In the genomic region with DNA sequence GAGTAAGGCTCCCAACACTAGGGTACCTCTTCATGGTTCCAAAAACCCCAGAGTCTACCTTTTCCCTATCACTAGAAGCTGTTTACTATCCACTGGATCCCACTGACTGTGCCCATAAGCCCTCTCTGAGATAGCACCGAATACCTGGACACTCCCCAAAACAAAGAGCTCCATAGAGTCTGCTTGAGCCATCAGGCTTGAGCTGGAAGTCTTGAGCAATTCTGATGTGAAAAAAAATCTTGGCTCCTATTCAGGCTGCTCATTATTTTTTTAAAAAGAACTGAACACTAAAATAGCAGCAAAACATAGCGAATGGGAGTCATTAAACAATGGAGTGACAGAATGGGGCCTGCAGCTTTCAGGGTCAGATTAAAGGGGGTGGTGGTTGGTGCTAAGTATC, we compare ENCODE assay signal across 25 mouse cellular contexts. TPM values are rescaled to one million over a fixed set of nuclear protein-coding genes. Genes with fewer than 3 reads are reported as not detected.
DNase-seq lines count a peak whose midpoint lies in the region; ATAC-seq lines count a peak whose summit lies in the region.
"Had no signal": no experiment of that assay in that cellular context is flagged by ENCODE, and none has a peak within 500 bp of the region (broad histone marks: within the 10 kb centered on the region; RNA-seq: fewer than 3 reads in every experiment).

No protein-coding gene starts in this region.

- H3K4me3 ChIP-seq in heart, embryonic 10.5 days = no peak overlapping the region
- no peak overlapping the region for H3K4me3 ChIP-seq in heart, embryonic 12.5 days
- H3K4me3 ChIP-seq in midbrain, embryonic 11.5 days (ENCODE audit: low read depth, low read length) = no peak overlapping the region
- no peak overlapping the region for H3K4me3 ChIP-seq in midbrain, embryonic 16.5 days (ENCODE audit: low read depth, low read length)
- H3K4me3 ChIP-seq in lung, embryonic 16.5 days (ENCODE audit: low read length) = no peak overlapping the region
- no peak overlapping the region for H3K4me3 ChIP-seq in forebrain, embryonic 13.5 days
- H3K4me3 ChIP-seq: forebrain, embryonic 12.5 days; hindbrain, embryonic 13.5 days; intestine, embryonic 15.5 days; layer of hippocampus, adult 2 months; limb, embryonic 13.5 days; myocyte had no signal

- DNase-seq in heart, embryonic 10.5 days (ENCODE audit: low spot score) = peak; percentile 39
- peak; percentile 41 for DNase-seq in midbrain, embryonic 11.5 days (ENCODE audit: low spot score, missing footprints)
- no peak for DNase-seq in cerebellum, adult 9-10 months
- DNase-seq: adrenal gland, adult 8-10 months; B cell, adult 2 months; cerebellum, adult 11 months; cerebellum, postnatal 14 days; gastrocnemius, postnatal 10 days; heart, postnatal 14 days; kidney, postnatal 10 days; layer of hippocampus, postnatal 36 days; midbrain, embryonic 14.5 days; thymus, adult 2 months had no signal

- WGBS in heart, embryonic 10.5 days = 96% methylated on average over 2 of the region's 2 CpGs
- 92% methylated on average over 2 of the region's 2 CpGs for WGBS in heart, embryonic 12.5 days
- 97% methylated on average over 2 of the region's 2 CpGs for WGBS in midbrain, embryonic 11.5 days
- 97% methylated on average over 2 of the region's 2 CpGs for WGBS in midbrain, embryonic 16.5 days
- 75% methylated on average over 2 of the region's 2 CpGs for WGBS in lung, embryonic 16.5 days
- WGBS in forebrain, embryonic 13.5 days = 90% methylated on average over 2 of the region's 2 CpGs

- H3K4me1 ChIP-seq in heart, embryonic 10.5 days = no peaks in the 10 kb centered on the region
- no peaks in the 10 kb centered on the region for H3K4me1 ChIP-seq in heart, embryonic 12.5 days (replicated peaks)
- no peaks in the 10 kb centered on the region for H3K4me1 ChIP-seq in midbrain, embryonic 11.5 days (ENCODE audit: control insufficient read depth, insufficient read depth, low read length)
- H3K4me1 ChIP-seq in midbrain, embryonic 16.5 days (ENCODE audit: control insufficient read depth, insufficient read depth, low read length) = no peaks in the 10 kb centered on the region
- H3K4me1 ChIP-seq in lung, embryonic 16.5 days (replicated peaks; ENCODE audit: control insufficient read depth, insufficient read depth, low read length) = no peaks in the 10 kb centered on the region
- no peaks in the 10 kb centered on the region for H3K4me1 ChIP-seq in forebrain, embryonic 13.5 days
- H3K4me1 ChIP-seq: forebrain, embryonic 12.5 days; hindbrain, embryonic 13.5 days; intestine, embryonic 15.5 days; limb, embryonic 13.5 days had no signal

- no peaks in the 10 kb centered on the region for H3K9me3 ChIP-seq in heart, embryonic 10.5 days
- H3K9me3 ChIP-seq in heart, embryonic 12.5 days (replicated peaks) = no peaks in the 10 kb centered on the region
- H3K9me3 ChIP-seq in midbrain, embryonic 11.5 days (ENCODE audit: control insufficient read depth, low read length) = no peaks in the 10 kb centered on the region
- no peaks in the 10 kb centered on the region for H3K9me3 ChIP-seq in midbrain, embryonic 16.5 days (replicated peaks; ENCODE audit: control insufficient read depth, low read length, poor library complexity, severe bottlenecking)
- no peaks in the 10 kb centered on the region for H3K9me3 ChIP-seq in lung, embryonic 16.5 days (ENCODE audit: control insufficient read depth, low read length)
- H3K9me3 ChIP-seq in forebrain, embryonic 13.5 days (replicated peaks) = no peaks in the 10 kb centered on the region
- H3K9me3 ChIP-seq: forebrain, embryonic 12.5 days; hindbrain, embryonic 13.5 days; intestine, embryonic 15.5 days; limb, embryonic 13.5 days had no signal

- H3K9ac ChIP-seq in heart, embryonic 12.5 days = no peak overlapping the region
- H3K9ac ChIP-seq in midbrain, embryonic 11.5 days (ENCODE audit: low read length) = no peak overlapping the region
- H3K9ac ChIP-seq in midbrain, embryonic 16.5 days (ENCODE audit: low read depth, low read length) = no peak overlapping the region
- no peak overlapping the region for H3K9ac ChIP-seq in lung, embryonic 16.5 days (ENCODE audit: low read length)
- no peak overlapping the region for H3K9ac ChIP-seq in forebrain, embryonic 13.5 days
- H3K9ac ChIP-seq: forebrain, embryonic 12.5 days; hindbrain, embryonic 13.5 days; intestine, embryonic 15.5 days; limb, embryonic 13.5 days; liver, embryonic 14.5 days had no signal

- no peak overlapping the region for H3K27ac ChIP-seq in heart, embryonic 10.5 days
- H3K27ac ChIP-seq in heart, embryonic 12.5 days (ENCODE audit: poor library complexity, severe bottlenecking) = no peak overlapping the region
- no peak overlapping the region for H3K27ac ChIP-seq in midbrain, embryonic 11.5 days (ENCODE audit: low read depth, low read length)
- H3K27ac ChIP-seq in midbrain, embryonic 16.5 days (ENCODE audit: low read length) = no peak overlapping the region
- no peak overlapping the region for H3K27ac ChIP-seq in lung, embryonic 16.5 days (ENCODE audit: low read length)
- H3K27ac ChIP-seq in forebrain, embryonic 13.5 days = no peak overlapping the region
- H3K27ac ChIP-seq: forebrain, embryonic 12.5 days; hindbrain, embryonic 13.5 days; intestine, embryonic 15.5 days; layer of hippocampus, adult 2 months; limb, embryonic 13.5 days; liver, embryonic 14.5 days had no signal

- H3K4me2 ChIP-seq in heart, embryonic 12.5 days = no peak overlapping the region
- H3K4me2 ChIP-seq in midbrain, embryonic 11.5 days = no peak overlapping the region
- H3K4me2 ChIP-seq in midbrain, embryonic 16.5 days (ENCODE audit: low read length) = no peak overlapping the region
- H3K4me2 ChIP-seq in lung, embryonic 16.5 days (ENCODE audit: low read depth, low read length) = no peak overlapping the region
- H3K4me2 ChIP-seq in forebrain, embryonic 13.5 days = no peak overlapping the region
- H3K4me2 ChIP-seq: forebrain, embryonic 12.5 days; heart, embryonic 11.5 days; hindbrain, embryonic 13.5 days; intestine, embryonic 15.5 days; limb, embryonic 13.5 days had no signal

- peaks cover 58% of the 10 kb centered on the region for H3K36me3 ChIP-seq in heart, embryonic 10.5 days
- H3K36me3 ChIP-seq in heart, embryonic 12.5 days = peaks cover 60% of the 10 kb centered on the region
- peaks cover 28% of the 10 kb centered on the region for H3K36me3 ChIP-seq in midbrain, embryonic 11.5 days (ENCODE audit: control insufficient read depth, insufficient read depth, low read length)
- H3K36me3 ChIP-seq in midbrain, embryonic 16.5 days (ENCODE audit: control insufficient read depth, insufficient read depth, low read length) = peaks cover 40% of the 10 kb centered on the region
- peaks cover 36% of the 10 kb centered on the region for H3K36me3 ChIP-seq in lung, embryonic 16.5 days (ENCODE audit: control insufficient read depth, insufficient read depth, low read length)
- H3K36me3 ChIP-seq in forebrain, embryonic 13.5 days (ENCODE audit: poor library complexity, severe bottlenecking) = peaks cover 54% of the 10 kb centered on the region

- ATAC-seq in heart, embryonic 12.5 days (ENCODE audit: insufficient number of reproducible peaks, low FRiP score) = no peak
- ATAC-seq in midbrain, embryonic 11.5 days (ENCODE audit: low FRiP score) = no peak
- no peak for ATAC-seq in midbrain, embryonic 16.5 days
- ATAC-seq in lung, embryonic 16.5 days (ENCODE audit: low read depth) = 0 out of 2 replicates have a peak, but pooled peaks have one; percentile 20
- ATAC-seq in forebrain, embryonic 13.5 days = no peak
- ATAC-seq: intestine, embryonic 15.5 days had no signal

- H3K27me3 ChIP-seq in heart, embryonic 10.5 days (ENCODE audit: insufficient read depth, poor library complexity, severe bottlenecking) = no peaks in the 10 kb centered on the region
- no peaks in the 10 kb centered on the region for H3K27me3 ChIP-seq in heart, embryonic 12.5 days (replicated peaks)
- no peaks in the 10 kb centered on the region for H3K27me3 ChIP-seq in midbrain, embryonic 11.5 days (ENCODE audit: control insufficient read depth, insufficient read depth, low read length)
- H3K27me3 ChIP-seq in midbrain, embryonic 16.5 days (ENCODE audit: control insufficient read depth, insufficient read depth, low read depth, low read length) = no peaks in the 10 kb centered on the region
- no peaks in the 10 kb centered on the region for H3K27me3 ChIP-seq in lung, embryonic 16.5 days (ENCODE audit: control insufficient read depth, insufficient read depth, low read depth, low read length)
- no peaks in the 10 kb centered on the region for H3K27me3 ChIP-seq in forebrain, embryonic 13.5 days
- H3K27me3 ChIP-seq: forebrain, embryonic 12.5 days; hindbrain, embryonic 13.5 days; intestine, embryonic 15.5 days; limb, embryonic 13.5 days had no signal

RNA-seq across cellular contexts. Expression of a gene that starts 17.3 kb away (rescaled TPM):
- 0.64 and 0.70 TPM in 2 replicates for polyA plus RNA-seq in heart, embryonic 10.5 days (2016; fragmentation: Nextera tagmentation; extraction: Ambion mirVana)
- polyA plus RNA-seq in heart, embryonic 12.5 days (2016; fragmentation: Nextera tagmentation; extraction: Ambion mirVana) = 0.39 and 0.57 TPM in 2 replicates
- polyA plus RNA-seq in midbrain, embryonic 11.5 days (2014; fragmentation: Nextera tagmentation; extraction: Ambion mirVana) = 7.4 and 8.7 TPM in 2 replicates
- polyA plus RNA-seq in midbrain, embryonic 16.5 days (2015; fragmentation: Nextera tagmentation; extraction: Ambion mirVana) = 70.7 and 88.6 TPM in 2 replicates
- polyA plus RNA-seq in lung, embryonic 16.5 days (2015; fragmentation: Nextera tagmentation; extraction: Ambion mirVana) = 0.95 and 1.3 TPM in 2 replicates
- polyA plus RNA-seq in forebrain, embryonic 13.5 days (2015; fragmentation: Nextera tagmentation; extraction: Ambion mirVana) = 31.4 and 33.8 TPM in 2 replicates
- polyA plus RNA-seq: liver, embryonic 14.5 days; myocyte had no signal
